Mouse (Mus musculus) G1E (cell line): ENCODE data around the gene Maea.

Experiments used
- CTCF ChIP-seq: IDR thresholded peaks from 2 replicates; pipeline ENCODE4 v1.5.1; 2012; ENCODE audit warnings: low read depth, low read length, inconsistent platforms, mixed read lengths
- GATA1 ChIP-seq: IDR thresholded peaks from 2 replicates; pipeline ENCODE4 v1.6.1; 2012; ENCODE audit warnings: borderline replicate concordance, low read length, inconsistent platforms, mixed read lengths
- POLR2AphosphoS5 ChIP-seq: IDR thresholded peaks from 2 replicates; pipeline ENCODE4 v1.6.1; 2012; ENCODE audit warnings: low read depth, low read length, inconsistent platforms; ENCODE audit not compliant: insufficient replicate concordance
- TAL1 ChIP-seq: conservative IDR thresholded peaks from 2 replicates; pipeline ENCODE4 v1.6.1; 2012; ENCODE audit warnings: low read depth, low read length, inconsistent platforms, mixed read lengths

GRCm38 (mm10) chr5:33420313-33420712 is 85.0 kb downstream of the Maea start:
- no peak for TF ChIP-seq CTCF
- no peak for TF ChIP-seq POLR2AphosphoS5
- TF ChIP-seq GATA1: no peak
- TF ChIP-seq TAL1: no peak
